Mouse (Mus musculus) limb, embryonic 12.5 days (tissue): ENCODE measurements around the gene Ppie. TPM values are rescaled to one million over a fixed set of nuclear protein-coding genes. Genes with fewer than 3 reads are reported as not detected.
"Not testable (repeated sequence)": the region's sequence is repeated elsewhere in the genome, so short reads cannot be mapped to it uniquely, and the experiment has no call there.

Experiments used
- ATAC-seq: fragments of 200-750 bp; cut with Nextera tagmentation; 2 replicates; pipeline ENCODE4 v1.8.0; 2017; ENCODE audit warnings: low read depth, moderate TSS enrichment; ENCODE audit not compliant: insufficient number of reproducible peaks, insufficient read depth, low FRiP score, low TSS enrichment
- H3K27ac ChIP-seq: fragments of 300-500 bp; sonication (generic); 2 replicates; pipeline ENCODE4 v1.5.1; 2016; ENCODE audit warnings: mild to moderate bottlenecking, moderate library complexity
- H3K27me3 ChIP-seq: fragments of 300-500 bp; sonication (generic); 2 replicates; pipeline ENCODE4 v1.6.1; 2016; ENCODE audit warnings: mild to moderate bottlenecking, moderate library complexity
- H3K36me3 ChIP-seq: fragments of 300-500 bp; sonication (generic); 2 replicates; pipeline ENCODE4 v1.6.1; 2016; ENCODE audit warnings: mild to moderate bottlenecking, moderate library complexity
- H3K4me1 ChIP-seq: fragments of 300-500 bp; sonication (generic); replicated peaks from 2 replicates; pipeline ENCODE4 v1.6.1; 2016
- H3K4me2 ChIP-seq: fragments of 300-500 bp; sonication (generic); 2 replicates; pipeline ENCODE4 v1.6.1; 2016; ENCODE audit warnings: mild to moderate bottlenecking, moderate library complexity
- H3K4me3 ChIP-seq: fragments of 300-500 bp; sonication (generic); replicated peaks from 2 replicates; pipeline ENCODE4 v1.5.1; 2016; ENCODE audit warnings: mild to moderate bottlenecking
- H3K9ac ChIP-seq: fragments of 300-500 bp; sonication (generic); replicated peaks from 2 replicates; pipeline ENCODE4 v1.6.1; 2016; ENCODE audit warnings: mild to moderate bottlenecking, moderate library complexity
- H3K9me3 ChIP-seq: fragments of 300-500 bp; sonication (generic); 2 replicates; pipeline ENCODE4 v1.6.1; 2016; ENCODE audit warnings: mild to moderate bottlenecking, moderate library complexity
- WGBS: fragments of 180-500 bp; shearing (Covaris S2); methylation state at CpG from one replicate; pipeline ENCODE4 v1.1.7; 2016; 5-methylcytosine and 5-hydroxymethylcytosine counted together
- polyA plus RNA-seq: library from polyadenylated mRNA; unstranded; fragments of >200 nt; fragmentation: Nextera tagmentation; extraction: Ambion mirVana; gene quantifications from 2 replicates; pipeline ENCODE4 v1.2.1, GENCODE M21; 2016

Gene Ppie
- 114 and 117 TPM in 2 replicates for polyA plus RNA-seq

GRCm38 (mm10) chr4:123139513-123140154, at the start of gene Ppie:
Ppie (minus strand) TSS chr4:123139951.
- Histone ChIP-seq H3K4me1 (peaks cover 17% of the 10 kb centered on the region), H3K9ac (peak within 1 kb of the TSS; percentile 67), H3K9me3 (no peaks in the 10 kb centered on the region), H3K4me2 (peak within 1 kb of the TSS; percentile 83), H3K4me3 (peak within 1 kb of the TSS; percentile 68), H3K36me3 (peaks cover 27% of the 10 kb centered on the region), H3K27ac (peak within 1 kb of the TSS; percentile 91), H3K27me3 (no peaks in the 10 kb centered on the region)
- peak; percentile 96 for ATAC-seq
- under 1% methylated on average over 34 of the region's 34 CpGs for WGBS

- Histone ChIP-seq H3K27ac (no peak overlapping the region), H3K4me3 (no peak overlapping the region), H3K4me2 (no peak overlapping the region), H3K4me1 (peaks cover 16% of the 10 kb centered on the region), H3K9me3 (no peaks in the 10 kb centered on the region), H3K36me3 (no peaks in the 10 kb centered on the region), H3K9ac (no peak overlapping the region), H3K27me3 (peaks cover 82% of the 10 kb centered on the region)
- WGBS: 31% methylated on average over 3 of the region's 3 CpGs
- ATAC-seq: no peak
Measured at GRCm38 (mm10) chr4:123184816-123185215, 45.1 kb upstream of the Ppie start.

- ATAC-seq: peak; percentile 83
- Histone ChIP-seq H3K27me3 (peaks cover 91% of the 10 kb centered on the region), H3K4me2 (peak overlapping the region; percentile 72), H3K9ac (peak overlapping the region; percentile 5; the same call in 1 of the 2 replicates), H3K27ac (no peak overlapping the region), H3K4me3 (peak overlapping the region; percentile 46), H3K4me1 (peaks cover 16% of the 10 kb centered on the region), H3K36me3 (no peaks in the 10 kb centered on the region), H3K9me3 (no peaks in the 10 kb centered on the region)
- WGBS: 11% methylated on average over 44 of the region's 44 CpGs
Measured at GRCm38 (mm10) chr4:123183239-123184056, 43.7 kb upstream of the Ppie start.

- H3K4me3 ChIP-seq: peak within 1 kb of the TSS; percentile 46
- H3K27ac ChIP-seq: no peak within 1 kb of the TSS
- H3K9ac ChIP-seq: peak within 1 kb of the TSS; percentile 31
- H3K4me1 ChIP-seq: peaks cover 16% of the 10 kb centered on the region
- ATAC-seq: peak; percentile 38
- H3K27me3 ChIP-seq: peaks cover 92% of the 10 kb centered on the region
- under 1% methylated on average over 44 of the region's 44 CpGs for WGBS
- no peaks in the 10 kb centered on the region for H3K9me3 ChIP-seq
- H3K4me2 ChIP-seq: peak within 1 kb of the TSS; percentile 72
- H3K36me3 ChIP-seq: no peaks in the 10 kb centered on the region
Measured at GRCm38 (mm10) chr4:123182328-123183238, 42.8 kb upstream of the Ppie start, which contains the start of gene Hpcal4. Hpcal4 (plus strand) TSS chr4:123183227.

GRCm38 (mm10) chr4:123171811-123172210, 32.1 kb upstream of the Ppie start:
- H3K36me3 ChIP-seq: no peaks in the 10 kb centered on the region
- peaks cover 34% of the 10 kb centered on the region for H3K27me3 ChIP-seq
- ATAC-seq: no peak
- H3K9ac ChIP-seq: no peak overlapping the region
- no peaks in the 10 kb centered on the region for H3K4me1 ChIP-seq
- peaks cover 6% of the 10 kb centered on the region; the same call in 1 of the 2 replicates for H3K9me3 ChIP-seq
- H3K4me2 ChIP-seq: no peak overlapping the region
- H3K27ac ChIP-seq: no peak overlapping the region
- H3K4me3 ChIP-seq: no peak overlapping the region

GRCm38 (mm10) chr4:123164157-123164556, 24.4 kb upstream of the Ppie start:
- no peak for ATAC-seq
- 80% methylated on average over 15 of the region's 15 CpGs for WGBS

GRCm38 (mm10) chr4:123162305-123162917, 22.7 kb upstream of the Ppie start:
- Histone ChIP-seq H3K27ac (no peak overlapping the region), H3K27me3 (peaks cover 20% of the 10 kb centered on the region), H3K9me3 (no peaks in the 10 kb centered on the region; the same call in 1 of the 2 replicates), H3K4me3 (0 out of 2 replicates have a peak overlapping the region, but pooled peaks have one; percentile 10), H3K9ac (no peak overlapping the region), H3K36me3 (no peaks in the 10 kb centered on the region), H3K4me1 (0 out of 2 replicates have a peak, but pooled peaks cover 7% of the 10 kb centered on the region), H3K4me2 (peak overlapping the region; percentile 38)
- ATAC-seq: no peak
- 18% methylated on average over 15 of the region's 15 CpGs for WGBS

More at GRCm38 (mm10) chr4:123164157-123164556, 24.4 kb upstream of the Ppie start:
- no peak overlapping the region for H3K9ac ChIP-seq
- H3K4me1 ChIP-seq: 0 out of 2 replicates have a peak, but pooled peaks cover 7% of the 10 kb centered on the region
- no peak overlapping the region for H3K27ac ChIP-seq
- no peak overlapping the region for H3K4me3 ChIP-seq
- H3K36me3 ChIP-seq: no peaks in the 10 kb centered on the region
- H3K4me2 ChIP-seq: no peak overlapping the region
- peaks cover 20% of the 10 kb centered on the region for H3K27me3 ChIP-seq
- H3K9me3 ChIP-seq: peaks cover under 1% of the 10 kb centered on the region; the same call in 1 of the 2 replicates

GRCm38 (mm10) chr4:123161251-123161650, 21.5 kb upstream of the Ppie start:
- whole genome bisulfite sequencing: 65% methylated on average over 3 of the region's 3 CpGs

GRCm38 (mm10) chr4:123160571-123160970, 20.8 kb upstream of the Ppie start:
- WGBS: 74% methylated on average over 6 of the region's 6 CpGs
- Histone ChIP-seq H3K4me2 (no peak overlapping the region), H3K27me3 (peaks cover 20% of the 10 kb centered on the region), H3K9me3 (no peaks in the 10 kb centered on the region; the same call in 1 of the 2 replicates), H3K4me3 (no peak overlapping the region), H3K4me1 (0 out of 2 replicates have a peak, but pooled peaks cover 7% of the 10 kb centered on the region), H3K9ac (no peak overlapping the region), H3K27ac (no peak overlapping the region), H3K36me3 (no peaks in the 10 kb centered on the region)
- ATAC-seq: no peak

More at GRCm38 (mm10) chr4:123161251-123161650, 21.5 kb upstream of the Ppie start:
- H3K4me1 ChIP-seq, H3K9me3 ChIP-seq, H3K4me2 ChIP-seq, ATAC-seq, H3K36me3 ChIP-seq, H3K27ac ChIP-seq, H3K9ac ChIP-seq, H3K4me3 ChIP-seq: not testable (repeated sequence)
- peaks cover 20% of the 10 kb centered on the region for H3K27me3 ChIP-seq

GRCm38 (mm10) chr4:123155840-123156239, 16.1 kb upstream of the Ppie start:
- H3K4me2 ChIP-seq: no peak overlapping the region
- no peaks in the 10 kb centered on the region for H3K36me3 ChIP-seq
- H3K9me3 ChIP-seq: no peaks in the 10 kb centered on the region
- H3K4me3 ChIP-seq: no peak overlapping the region
- H3K9ac ChIP-seq: no peak overlapping the region
- H3K4me1 ChIP-seq: no peaks in the 10 kb centered on the region
- no peak for ATAC-seq
- H3K27ac ChIP-seq: no peak overlapping the region
- no peaks in the 10 kb centered on the region for H3K27me3 ChIP-seq
